Mouse (Mus musculus): ENCODE data around the gene Sprr2d. TPM values are rescaled to one million over a fixed set of nuclear protein-coding genes. Genes with fewer than 3 reads are reported as not detected.

The Sprr2d gene
- polyA plus RNA-seq (2015; fragmentation: Nextera tagmentation; extraction: Ambion mirVana) = 0.38 TPM in 1 of 2 replicates, not detected in the other

DNA sequence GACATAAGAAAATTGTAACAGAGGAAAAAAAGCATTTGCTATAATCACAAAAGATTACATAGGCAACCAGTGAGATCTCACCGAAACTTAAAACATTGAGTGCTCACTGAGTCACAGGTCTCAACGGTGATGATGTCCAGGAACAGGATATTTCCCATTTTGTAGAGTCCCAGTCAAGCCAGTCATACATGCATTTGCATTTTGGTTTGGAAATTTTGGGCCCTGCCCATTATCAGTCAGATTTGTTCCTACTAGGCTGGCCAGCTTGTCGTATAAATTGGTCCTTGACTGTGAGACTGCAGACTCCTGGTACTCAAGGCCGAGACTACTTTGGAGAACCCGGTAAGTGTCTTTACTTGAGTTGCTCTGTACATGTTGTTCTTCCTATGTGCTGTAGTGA, at the start of gene Sprr2d:
Sprr2d (plus strand) TSS at position 301 of the 400 bp plus-strand sequence.
- H3K9me3 ChIP-seq (replicated peaks) = no peaks in the 10 kb centered on the region
- no peak within 1 kb of the TSS for H3K4me2 ChIP-seq
- WGBS = 94% methylated on average over 5 of the region's 5 CpGs
- no peak within 1 kb of the TSS for H3K27ac ChIP-seq (replicated peaks)
- no peak within 1 kb of the TSS for H3K9ac ChIP-seq (replicated peaks)
- H3K4me1 ChIP-seq = no peaks in the 10 kb centered on the region
- no peak within 1 kb of the TSS for H3K4me3 ChIP-seq (replicated peaks)
- H3K27me3 ChIP-seq (replicated peaks) = no peaks in the 10 kb centered on the region
- H3K36me3 ChIP-seq = no peaks in the 10 kb centered on the region
- ATAC-seq (ENCODE audit: low FRiP score) = no peak

GRCm38 (mm10) chr3:92307406-92307805, 31.5 kb upstream of the Sprr2d start:
- no peaks in the 10 kb centered on the region for H3K27me3 ChIP-seq (replicated peaks)
- H3K4me2 ChIP-seq = no peak overlapping the region
- WGBS = 90% methylated on average over 1 of the region's 1 CpGs
- no peak overlapping the region for H3K4me3 ChIP-seq (replicated peaks)
- H3K4me1 ChIP-seq = no peaks in the 10 kb centered on the region
- no peaks in the 10 kb centered on the region for H3K36me3 ChIP-seq
- no peaks in the 10 kb centered on the region for H3K9me3 ChIP-seq (replicated peaks)
- H3K27ac ChIP-seq (replicated peaks) = no peak overlapping the region
- no peak overlapping the region for H3K9ac ChIP-seq (replicated peaks)
- no peak for ATAC-seq (ENCODE audit: low FRiP score)

DNA sequence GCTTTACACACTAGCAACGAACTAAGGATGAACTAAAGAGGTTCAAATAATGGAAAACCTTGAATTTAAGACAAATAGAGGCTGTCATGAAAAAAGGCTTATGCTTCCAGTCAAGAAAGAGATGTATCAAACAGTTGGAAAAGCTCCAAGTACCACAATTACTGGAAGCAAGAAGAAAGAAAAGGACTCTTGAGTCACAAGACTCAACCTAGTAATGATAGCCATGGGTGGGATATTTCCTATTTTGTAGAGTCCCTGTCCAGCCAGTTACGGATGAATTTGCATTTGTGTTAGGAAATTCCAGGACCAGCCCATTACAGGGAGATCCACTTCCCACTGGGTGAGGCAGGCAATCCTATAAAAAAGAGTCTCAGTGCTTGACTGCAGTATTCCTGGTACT, 22.6 kb upstream of the Sprr2d start, which contains the start of gene Sprr2b:
Sprr2b (plus strand) TSS at position 301 of the 400 bp plus-strand sequence.
- Histone ChIP-seq H3K9me3 (replicated peaks) (no peaks in the 10 kb centered on the region), H3K9ac (replicated peaks) (no peak within 1 kb of the TSS), H3K4me3 (replicated peaks) (no peak within 1 kb of the TSS), H3K4me1 (no peaks in the 10 kb centered on the region), H3K4me2 (no peak within 1 kb of the TSS), H3K36me3 (no peaks in the 10 kb centered on the region), H3K27ac (replicated peaks) (no peak within 1 kb of the TSS), H3K27me3 (replicated peaks) (no peaks in the 10 kb centered on the region)
- 77% methylated on average over 2 of the region's 2 CpGs for WGBS
- ATAC-seq (ENCODE audit: low FRiP score) = no peak

DNA sequence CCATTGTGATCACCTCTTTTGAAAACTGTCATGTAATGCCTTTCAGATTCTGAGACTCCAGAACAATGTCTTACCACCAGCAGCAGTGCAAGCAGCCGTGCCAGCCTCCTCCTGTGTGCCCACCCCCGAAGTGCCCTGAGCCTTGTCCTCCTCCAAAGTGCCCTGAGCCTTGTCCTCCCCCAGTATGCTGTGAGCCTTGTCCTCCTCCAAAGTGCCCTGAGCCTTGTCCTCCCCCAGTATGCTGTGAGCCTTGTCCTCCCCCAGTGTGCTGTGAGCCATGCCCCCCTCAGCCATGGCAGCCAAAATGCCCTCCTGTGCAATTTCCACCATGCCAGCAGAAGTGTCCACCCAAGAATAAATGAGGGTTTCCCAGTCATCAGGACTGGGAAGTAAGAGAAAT, 21.6 kb upstream of the Sprr2d start:
- 70% methylated on average over 2 of the region's 2 CpGs for WGBS
- Histone ChIP-seq H3K9me3 (replicated peaks) (no peaks in the 10 kb centered on the region), H3K27me3 (replicated peaks) (no peaks in the 10 kb centered on the region), H3K9ac (replicated peaks) (no peak overlapping the region), H3K4me2 (no peak overlapping the region), H3K4me3 (replicated peaks) (no peak overlapping the region), H3K4me1 (no peaks in the 10 kb centered on the region), H3K27ac (replicated peaks) (no peak overlapping the region), H3K36me3 (no peaks in the 10 kb centered on the region)
- ATAC-seq (ENCODE audit: low FRiP score) = no peak

DNA sequence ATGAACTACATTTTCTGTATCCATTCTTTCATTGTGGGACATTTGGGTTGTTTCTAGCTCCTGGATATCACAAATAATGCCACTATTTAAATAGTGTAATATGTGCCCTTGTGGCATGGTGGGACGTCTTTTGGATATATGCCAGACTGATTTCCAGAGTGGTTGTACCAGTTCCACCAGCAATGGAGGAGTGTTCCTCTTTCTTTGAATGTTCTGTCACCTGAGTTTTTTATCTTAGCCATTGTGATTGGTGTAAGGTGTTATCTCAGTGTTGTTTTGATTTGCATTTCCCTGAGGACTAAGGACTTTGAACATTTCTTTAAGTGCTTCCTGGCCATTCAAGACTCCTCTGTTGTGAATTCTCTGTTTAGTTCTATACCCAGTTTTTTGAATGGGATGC, 2.7 kb upstream of the Sprr2d start:
- Histone ChIP-seq H3K4me1 (no peaks in the 10 kb centered on the region), H3K4me2 (no peak overlapping the region), H3K27me3 (replicated peaks) (no peaks in the 10 kb centered on the region), H3K9ac (replicated peaks) (no peak overlapping the region), H3K4me3 (replicated peaks) (no peak overlapping the region), H3K27ac (replicated peaks) (no peak overlapping the region), H3K36me3 (no peaks in the 10 kb centered on the region), H3K9me3 (replicated peaks) (no peaks in the 10 kb centered on the region)
- no peak for ATAC-seq (ENCODE audit: low FRiP score)
- WGBS = 81% methylated on average over 1 of the region's 1 CpGs

DNA sequence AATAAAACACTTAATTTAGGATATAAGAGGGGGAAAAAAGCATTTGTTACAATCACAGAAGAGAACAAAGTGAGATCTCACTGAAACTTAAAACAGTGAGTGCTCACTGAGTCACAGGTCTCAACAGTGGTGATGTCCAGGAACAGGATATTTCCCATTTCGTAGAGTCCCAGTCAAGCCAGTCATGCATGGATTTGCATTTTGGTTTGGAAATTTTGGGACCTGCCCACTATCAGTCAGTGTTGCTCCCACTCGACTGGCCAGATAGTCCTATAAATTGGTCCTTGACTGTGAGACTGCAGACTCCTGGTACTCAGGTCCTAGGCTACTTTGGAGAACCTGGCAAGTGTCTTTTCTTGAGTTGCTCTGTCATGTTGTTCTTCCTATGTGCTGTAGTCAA, 12.9 kb downstream of the Sprr2d start, which contains the start of gene Sprr2e:
Sprr2e (plus strand) TSS at position 301 of the 400 bp plus-strand sequence.
- no peak within 1 kb of the TSS for H3K9ac ChIP-seq (replicated peaks)
- no peak within 1 kb of the TSS for H3K27ac ChIP-seq (replicated peaks)
- no peaks in the 10 kb centered on the region for H3K36me3 ChIP-seq
- H3K4me3 ChIP-seq (replicated peaks) = no peak within 1 kb of the TSS
- no peaks in the 10 kb centered on the region for H3K9me3 ChIP-seq (replicated peaks)
- H3K4me1 ChIP-seq = no peaks in the 10 kb centered on the region
- whole genome bisulfite sequencing = 83% methylated on average over 2 of the region's 2 CpGs
- ATAC-seq (ENCODE audit: low FRiP score) = no peak
- H3K4me2 ChIP-seq = no peak within 1 kb of the TSS
- no peaks in the 10 kb centered on the region for H3K27me3 ChIP-seq (replicated peaks)

DNA sequence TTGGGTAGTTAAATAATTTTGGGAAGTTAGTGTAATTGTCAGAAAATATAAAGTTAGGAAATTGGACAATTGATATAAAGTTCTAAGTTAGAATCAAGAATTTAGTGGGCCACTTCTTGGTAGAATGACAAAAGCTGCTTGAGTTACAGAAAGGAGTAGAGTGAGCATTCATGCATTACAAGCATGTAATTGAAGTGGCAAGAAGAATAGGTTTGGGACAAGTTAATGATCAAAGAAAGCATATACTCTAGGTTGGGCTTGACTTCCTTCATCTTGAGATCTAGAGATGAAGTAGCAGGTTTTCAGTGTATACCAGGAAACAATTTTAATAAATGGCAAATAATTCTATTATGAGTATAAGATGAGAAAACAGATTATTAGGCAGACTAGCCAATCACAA, 22.7 kb downstream of the Sprr2d start:
- H3K4me2 ChIP-seq = no peak overlapping the region
- H3K4me1 ChIP-seq = no peaks in the 10 kb centered on the region
- H3K36me3 ChIP-seq = no peaks in the 10 kb centered on the region
- H3K27ac ChIP-seq (replicated peaks) = no peak overlapping the region
- H3K9me3 ChIP-seq (replicated peaks) = no peaks in the 10 kb centered on the region
- ATAC-seq (ENCODE audit: low FRiP score) = no peak
- H3K27me3 ChIP-seq (replicated peaks) = no peaks in the 10 kb centered on the region
- no peak overlapping the region for H3K4me3 ChIP-seq (replicated peaks)
- no peak overlapping the region for H3K9ac ChIP-seq (replicated peaks)

GRCm38 (mm10) chr3:92364887-92365286, 25.9 kb downstream of the Sprr2d start, which contains the start of gene Sprr2f:
Sprr2f (plus strand) TSS chr3:92365187.
- H3K9me3 ChIP-seq (replicated peaks) = no peaks in the 10 kb centered on the region
- no peak within 1 kb of the TSS for H3K4me3 ChIP-seq (replicated peaks)
- no peak for ATAC-seq (ENCODE audit: low FRiP score)
- no peak within 1 kb of the TSS for H3K4me2 ChIP-seq
- 74% methylated on average over 3 of the region's 3 CpGs for WGBS
- H3K27me3 ChIP-seq (replicated peaks) = no peaks in the 10 kb centered on the region
- H3K4me1 ChIP-seq = no peaks in the 10 kb centered on the region
- no peaks in the 10 kb centered on the region for H3K36me3 ChIP-seq
- no peak within 1 kb of the TSS for H3K9ac ChIP-seq (replicated peaks)
- H3K27ac ChIP-seq (replicated peaks) = no peak within 1 kb of the TSS

- no peaks in the 10 kb centered on the region for H3K27me3 ChIP-seq (replicated peaks)
- H3K4me3 ChIP-seq (replicated peaks) = no peak overlapping the region
- no peak overlapping the region for H3K4me2 ChIP-seq
- no peak overlapping the region for H3K9ac ChIP-seq (replicated peaks)
- H3K27ac ChIP-seq (replicated peaks) = no peak overlapping the region
- no peak for ATAC-seq (ENCODE audit: low FRiP score)
- no peaks in the 10 kb centered on the region for H3K36me3 ChIP-seq
- H3K9me3 ChIP-seq (replicated peaks) = no peaks in the 10 kb centered on the region
- no peaks in the 10 kb centered on the region for H3K4me1 ChIP-seq
- WGBS = 79% methylated on average over 2 of the region's 2 CpGs
These were observed 34.7 kb downstream of the Sprr2d start for GRCm38 (mm10) chr3:92373613-92374012.

GRCm38 (mm10) chr3:92385385-92385784, 46.4 kb downstream of the Sprr2d start, which contains the start of gene Sprr2h:
Sprr2h (plus strand) TSS chr3:92385685.
- no peaks in the 10 kb centered on the region for H3K36me3 ChIP-seq
- H3K27me3 ChIP-seq (replicated peaks) = no peaks in the 10 kb centered on the region
- 85% methylated on average over 1 of the region's 1 CpGs for WGBS
- no peak for ATAC-seq (ENCODE audit: low FRiP score)
- H3K9me3 ChIP-seq (replicated peaks) = no peaks in the 10 kb centered on the region
- no peak within 1 kb of the TSS for H3K9ac ChIP-seq (replicated peaks)
- H3K4me1 ChIP-seq = no peaks in the 10 kb centered on the region
- no peak within 1 kb of the TSS for H3K4me3 ChIP-seq (replicated peaks)
- no peak within 1 kb of the TSS for H3K27ac ChIP-seq (replicated peaks)
- H3K4me2 ChIP-seq = no peak within 1 kb of the TSS

Data from neural tube, embryonic 15.5 days (tissue).